ENCODE assay signal across 16 mouse cellular contexts in the genomic region with DNA sequence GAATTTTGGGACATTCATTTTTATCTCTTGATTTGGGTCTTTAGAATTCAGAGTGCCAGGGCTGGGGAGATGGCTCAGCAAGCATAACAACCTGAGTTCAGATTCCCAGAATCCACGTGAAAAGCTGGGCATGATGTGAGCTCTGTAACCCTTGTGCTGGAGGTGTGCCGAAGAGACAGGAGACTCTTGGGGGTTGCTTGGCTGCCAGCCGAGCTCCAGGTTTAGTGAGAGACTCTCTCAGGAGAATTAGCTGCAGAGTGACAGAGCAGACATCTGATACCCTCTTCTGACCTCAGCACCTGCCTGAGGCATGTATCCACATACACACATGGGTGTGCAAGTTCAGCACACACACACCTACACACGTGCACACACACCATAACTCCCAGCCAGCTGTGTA. TPM values are rescaled to one million over a fixed set of nuclear protein-coding genes. Genes with fewer than 3 reads are reported as not detected.
DNase-seq lines count a peak whose midpoint lies in the region; ATAC-seq lines count a peak whose summit lies in the region.
"Had no signal": no experiment of that assay in that cellular context is flagged by ENCODE, and none has a peak within 500 bp of the region (broad histone marks: within the 10 kb centered on the region; RNA-seq: fewer than 3 reads in every experiment).

No protein-coding gene starts in this region.

- no peak overlapping the region for H3K4me2 ChIP-seq in kidney, embryonic 15.5 days
- H3K4me2 ChIP-seq in heart, embryonic 15.5 days, result no peak overlapping the region
- H3K4me2 ChIP-seq: forebrain, embryonic 15.5 days; hindbrain, embryonic 13.5 days; midbrain, embryonic 15.5 days had no signal

- H3K27me3 ChIP-seq in kidney, embryonic 15.5 days, result no peaks in the 10 kb centered on the region
- H3K27me3 ChIP-seq in heart, embryonic 15.5 days, result no peaks in the 10 kb centered on the region
- H3K27me3 ChIP-seq: forebrain, embryonic 15.5 days; hindbrain, embryonic 13.5 days; midbrain, embryonic 15.5 days had no signal

- H3K36me3 ChIP-seq in kidney, embryonic 15.5 days, result no peaks in the 10 kb centered on the region
- no peaks in the 10 kb centered on the region for H3K36me3 ChIP-seq in heart, embryonic 15.5 days
- H3K36me3 ChIP-seq: forebrain, embryonic 15.5 days; hindbrain, embryonic 13.5 days; midbrain, embryonic 15.5 days had no signal

- no peaks in the 10 kb centered on the region for H3K9me3 ChIP-seq in kidney, embryonic 15.5 days (replicated peaks)
- no peaks in the 10 kb centered on the region for H3K9me3 ChIP-seq in heart, embryonic 15.5 days (replicated peaks)
- H3K9me3 ChIP-seq: forebrain, embryonic 15.5 days; hindbrain, embryonic 13.5 days had no signal

- WGBS in kidney, embryonic 15.5 days, result 60% methylated on average over 4 of the region's 4 CpGs
- 51% methylated on average over 4 of the region's 4 CpGs for WGBS in heart, embryonic 15.5 days

- no peak overlapping the region for H3K9ac ChIP-seq in kidney, embryonic 15.5 days
- H3K9ac ChIP-seq in heart, embryonic 15.5 days, result no peak overlapping the region
- H3K9ac ChIP-seq: forebrain, embryonic 15.5 days; hindbrain, embryonic 13.5 days; liver, embryonic 14.5 days; midbrain, embryonic 15.5 days had no signal

- no peak overlapping the region for H3K4me3 ChIP-seq in kidney, embryonic 15.5 days (replicated peaks)
- H3K4me3 ChIP-seq in heart, embryonic 15.5 days, result no peak overlapping the region
- H3K4me3 ChIP-seq: erythroblast, embryonic 14.5 days; forebrain, embryonic 15.5 days; hindbrain, embryonic 13.5 days; megakaryocyte, embryonic 14.5 days; midbrain, embryonic 15.5 days had no signal

- no peak for ATAC-seq in kidney, embryonic 15.5 days (replicated peaks; ENCODE audit: low FRiP score)
- ATAC-seq in heart, embryonic 15.5 days (replicated peaks; ENCODE audit: insufficient number of reproducible peaks, insufficient read depth, low FRiP score, low read depth), result no peak
- no peak for ATAC-seq in megakaryocyte, adult 5-6 weeks (ENCODE audit: poor library complexity, severe bottlenecking)
- ATAC-seq: forebrain, embryonic 15.5 days; midbrain, embryonic 15.5 days had no signal

- H3K4me1 ChIP-seq in kidney, embryonic 15.5 days, result peaks cover 4% of the 10 kb centered on the region
- H3K4me1 ChIP-seq in heart, embryonic 15.5 days (replicated peaks), result peaks cover 17% of the 10 kb centered on the region
- H3K4me1 ChIP-seq: forebrain, embryonic 15.5 days; hindbrain, embryonic 13.5 days; megakaryocyte, embryonic 14.5 days; midbrain, embryonic 15.5 days had no signal

- peak; percentile 20 for DNase-seq in adrenal gland, postnatal 25 days
- no peak for DNase-seq in adrenal gland, postnatal 4 days (ENCODE audit: low spot score in 2 of 2)
- DNase-seq in kidney, adult 11 months, result peak; percentile 79
- peak; percentile 87 for DNase-seq in kidney, postnatal 14 days
- DNase-seq in layer of hippocampus, postnatal 10 days (ENCODE audit: low spot score in 2 of 2), result no peak
- DNase-seq: right cerebral cortex, adult 18-20 months; thymus, adult 2 months had no signal

- no peak overlapping the region for H3K27ac ChIP-seq in kidney, embryonic 15.5 days
- H3K27ac ChIP-seq in heart, embryonic 15.5 days, result peak overlapping the region; percentile 82
- H3K27ac ChIP-seq: forebrain, embryonic 15.5 days; hindbrain, embryonic 13.5 days; liver, embryonic 14.5 days; midbrain, embryonic 15.5 days had no signal

RNA-seq across cellular contexts. Expression of a gene that starts 21.6 kb away (rescaled TPM):
- total RNA-seq in adrenal gland, postnatal 25 days (2021), result 26.6 and 29.0 TPM in 2 replicates
- total RNA-seq in adrenal gland, postnatal 4 days (2021), result 10 to 100 TPM; 48.7 to 54.5 TPM
- 49.9 and 52.1 TPM in 2 replicates for polyA plus RNA-seq in kidney, embryonic 15.5 days (2015; fragmentation: Nextera tagmentation; extraction: Ambion mirVana)
- polyA plus RNA-seq in heart, embryonic 15.5 days (2015; fragmentation: Nextera tagmentation; extraction: Ambion mirVana), result 180 and 185 TPM in 2 replicates
- total RNA-seq in megakaryocyte, adult 5-6 weeks (2015), result 1.7 and 2.0 TPM in 2 replicates
- 1.0 and 1.1 TPM in 2 replicates for total RNA-seq in megakaryocyte, adult 5-6 weeks (2017)
- total RNA-seq in layer of hippocampus, postnatal 10 days (2021), result 10 to 100 TPM; 56.0 to 58.2 TPM

Comparison
In these comparisons a context has a peak if more than half of its experiments do, and no peak if none do; other contexts are left out.
1. DNase-seq: peak in adrenal gland, postnatal 25 days (single experiment), kidney, adult 11 months (single experiment) and kidney, postnatal 14 days (single experiment); none in adrenal gland, postnatal 4 days (0 of 2) and layer of hippocampus, postnatal 10 days (0 of 2).